Mouse (Mus musculus): ENCODE results near the gene Fbrs. TPM values are rescaled to one million over a fixed set of nuclear protein-coding genes. Genes with fewer than 3 reads are reported as not detected.

The Fbrs gene
- 9.9 and 11.1 TPM in 2 replicates for polyA plus RNA-seq (2015; fragmentation: Nextera tagmentation; extraction: Ambion mirVana)

- H3K36me3 ChIP-seq (ENCODE audit: insufficient read depth, low read length), result peaks cover 37% of the 10 kb centered on the region; the same call in 1 of the 2 replicates
Observed at GRCm38 (mm10) chr7:127478635-127479317, at the start of gene Fbrs. TSS of gene Fbrs (plus strand) at chr7:127479199.

DNA sequence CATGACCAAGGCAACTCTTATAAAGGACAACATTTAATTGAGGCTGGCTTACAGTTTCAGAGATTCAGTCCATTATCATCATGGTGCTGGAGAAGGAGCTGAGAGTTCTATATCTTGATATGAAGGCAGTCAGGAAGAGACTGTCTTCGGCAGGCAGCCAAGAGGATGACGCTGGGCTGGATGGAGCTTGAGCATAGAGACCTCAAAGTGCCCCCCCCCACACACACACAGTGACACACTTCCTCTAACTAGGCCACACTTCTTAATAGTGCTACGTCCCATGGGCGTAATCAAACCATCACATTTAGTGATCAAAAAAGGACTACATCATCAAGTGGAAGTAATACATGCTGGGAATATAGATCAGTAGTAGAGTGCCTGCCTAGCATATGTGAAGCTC lies 43.8 kb upstream of the Fbrs start:
- WGBS, result 86% methylated on average over 4 of the region's 4 CpGs
- no peak for DNase-seq (ENCODE audit: low spot score)

More at GRCm38 (mm10) chr7:127478635-127479317, at the start of gene Fbrs:
- Histone ChIP-seq H3K27ac (ENCODE audit: low read length) (peak within 1 kb of the TSS; percentile 97), H3K27me3 (replicated peaks; ENCODE audit: insufficient read depth, low read length) (no peaks in the 10 kb centered on the region), H3K4me2 (replicated peaks; ENCODE audit: low read depth, low read length) (peak within 1 kb of the TSS; percentile 97), H3K4me3 (ENCODE audit: low read depth, low read length) (peak within 1 kb of the TSS; percentile 97), H3K9ac (replicated peaks; ENCODE audit: low read depth) (peak within 1 kb of the TSS; percentile 94), H3K4me1 (ENCODE audit: insufficient read depth, low read depth, low read length) (peaks cover 21% of the 10 kb centered on the region; the same call in 1 of the 2 replicates), H3K9me3 (ENCODE audit: low read length) (no peaks in the 10 kb centered on the region)
- 0 out of 2 replicates have a peak, but pooled peaks have one; percentile 12 for TF ChIP-seq CTCF (IDR thresholded peaks at IDR 0.05)
- TF ChIP-seq EP300 (IDR thresholded peaks at IDR 0.05), result peak; percentile 7; the same call in 1 of the 2 replicates
- ATAC-seq, result peak; percentile 75
- under 1% methylated on average over 44 of the region's 62 CpGs for WGBS
- DNase-seq (ENCODE audit: low spot score), result peak; percentile 99

DNA sequence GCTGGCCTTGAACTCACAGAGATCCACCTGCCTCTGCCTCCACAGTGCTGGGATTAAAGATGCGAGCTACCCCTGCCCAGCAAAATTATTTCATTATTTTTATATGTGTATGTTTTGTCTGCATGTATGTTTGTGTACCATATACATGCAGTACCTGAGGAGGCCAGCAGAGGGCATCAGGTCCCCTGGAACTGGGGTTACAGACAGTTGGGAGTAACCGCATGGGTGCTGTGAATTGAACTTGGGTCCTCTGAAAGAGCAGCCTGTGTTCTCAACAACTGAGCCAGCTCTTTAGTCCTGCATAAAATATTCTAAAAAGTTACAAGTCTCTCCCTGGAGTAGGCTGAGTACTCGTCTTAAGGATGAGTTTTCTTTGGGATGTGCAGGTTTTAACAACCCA lies 41.3 kb upstream of the Fbrs start:
- Histone ChIP-seq H3K4me1 (ENCODE audit: insufficient read depth, low read depth, low read length) (no peaks in the 10 kb centered on the region), H3K9ac (replicated peaks; ENCODE audit: low read depth) (no peak overlapping the region), H3K4me2 (replicated peaks; ENCODE audit: low read depth, low read length) (no peak overlapping the region), H3K27ac (ENCODE audit: low read length) (no peak overlapping the region), H3K4me3 (ENCODE audit: low read depth, low read length) (no peak overlapping the region), H3K9me3 (ENCODE audit: low read length) (no peaks in the 10 kb centered on the region), H3K27me3 (replicated peaks; ENCODE audit: insufficient read depth, low read length) (no peaks in the 10 kb centered on the region), H3K36me3 (ENCODE audit: insufficient read depth, low read length) (0 out of 2 replicates have a peak, but pooled peaks cover 4% of the 10 kb centered on the region)
- TF ChIP-seq EP300 (IDR thresholded peaks at IDR 0.05) (no peak), CTCF (IDR thresholded peaks at IDR 0.05) (peak; percentile 57)
- DNase-seq (ENCODE audit: low spot score), result no peak
- ATAC-seq, result no peak
- 77% methylated on average over 3 of the region's 3 CpGs for WGBS

More for the DNA sequence above, 43.8 kb upstream of the Fbrs start:
- H3K9me3 ChIP-seq (ENCODE audit: low read length), result no peaks in the 10 kb centered on the region
- no peaks in the 10 kb centered on the region for H3K4me1 ChIP-seq (ENCODE audit: insufficient read depth, low read depth, low read length)
- H3K27ac ChIP-seq (ENCODE audit: low read length), result no peak overlapping the region
- H3K36me3 ChIP-seq (ENCODE audit: insufficient read depth, low read length), result no peaks in the 10 kb centered on the region
- H3K4me2 ChIP-seq (replicated peaks; ENCODE audit: low read depth, low read length), result no peak overlapping the region
- H3K4me3 ChIP-seq (ENCODE audit: low read depth, low read length), result no peak overlapping the region
- no peak for TF ChIP-seq CTCF (IDR thresholded peaks at IDR 0.05)
- no peak for TF ChIP-seq EP300 (IDR thresholded peaks at IDR 0.05)
- no peak for ATAC-seq
- no peaks in the 10 kb centered on the region for H3K27me3 ChIP-seq (replicated peaks; ENCODE audit: insufficient read depth, low read length)
- H3K9ac ChIP-seq (replicated peaks; ENCODE audit: low read depth), result no peak overlapping the region

DNA sequence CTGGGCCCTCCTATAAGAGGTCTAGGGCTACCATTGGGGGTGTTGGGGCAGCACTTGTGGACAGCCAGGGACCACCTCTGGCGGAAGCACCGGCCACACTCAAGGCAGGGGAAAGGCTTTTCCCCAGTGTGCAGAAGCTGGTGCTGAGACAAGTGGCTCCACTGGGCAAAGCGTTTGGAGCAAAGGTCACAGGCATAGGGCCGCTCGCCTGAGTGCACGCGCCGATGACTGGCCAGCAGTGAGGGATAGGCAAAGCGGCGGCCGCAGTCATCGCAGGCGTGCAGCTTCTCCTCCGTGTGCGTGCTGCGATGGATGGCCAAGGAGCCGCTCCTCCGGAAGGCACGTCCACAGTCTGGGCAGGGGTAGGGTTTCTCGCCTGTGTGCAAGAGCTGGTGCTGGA lies 35.0 kb upstream of the Fbrs start:
- H3K4me3 ChIP-seq (ENCODE audit: low read depth, low read length), result no peak overlapping the region
- WGBS, result 93% methylated on average over 20 of the region's 20 CpGs
- no peaks in the 10 kb centered on the region for H3K9me3 ChIP-seq (ENCODE audit: low read length)
- 0 out of 2 replicates have a peak, but pooled peaks cover 10% of the 10 kb centered on the region for H3K36me3 ChIP-seq (ENCODE audit: insufficient read depth, low read length)
- H3K4me1 ChIP-seq (ENCODE audit: insufficient read depth, low read depth, low read length), result peaks cover 4% of the 10 kb centered on the region; the same call in 1 of the 2 replicates
- H3K9ac ChIP-seq (replicated peaks; ENCODE audit: low read depth), result no peak overlapping the region
- no peaks in the 10 kb centered on the region for H3K27me3 ChIP-seq (replicated peaks; ENCODE audit: insufficient read depth, low read length)
- TF ChIP-seq CTCF (IDR thresholded peaks at IDR 0.05) (no peak), EP300 (IDR thresholded peaks at IDR 0.05) (no peak)
- no peak overlapping the region for H3K27ac ChIP-seq (ENCODE audit: low read length)
- no peak for ATAC-seq
- no peak for DNase-seq (ENCODE audit: low spot score)
- H3K4me2 ChIP-seq (replicated peaks; ENCODE audit: low read depth, low read length), result no peak overlapping the region

DNA sequence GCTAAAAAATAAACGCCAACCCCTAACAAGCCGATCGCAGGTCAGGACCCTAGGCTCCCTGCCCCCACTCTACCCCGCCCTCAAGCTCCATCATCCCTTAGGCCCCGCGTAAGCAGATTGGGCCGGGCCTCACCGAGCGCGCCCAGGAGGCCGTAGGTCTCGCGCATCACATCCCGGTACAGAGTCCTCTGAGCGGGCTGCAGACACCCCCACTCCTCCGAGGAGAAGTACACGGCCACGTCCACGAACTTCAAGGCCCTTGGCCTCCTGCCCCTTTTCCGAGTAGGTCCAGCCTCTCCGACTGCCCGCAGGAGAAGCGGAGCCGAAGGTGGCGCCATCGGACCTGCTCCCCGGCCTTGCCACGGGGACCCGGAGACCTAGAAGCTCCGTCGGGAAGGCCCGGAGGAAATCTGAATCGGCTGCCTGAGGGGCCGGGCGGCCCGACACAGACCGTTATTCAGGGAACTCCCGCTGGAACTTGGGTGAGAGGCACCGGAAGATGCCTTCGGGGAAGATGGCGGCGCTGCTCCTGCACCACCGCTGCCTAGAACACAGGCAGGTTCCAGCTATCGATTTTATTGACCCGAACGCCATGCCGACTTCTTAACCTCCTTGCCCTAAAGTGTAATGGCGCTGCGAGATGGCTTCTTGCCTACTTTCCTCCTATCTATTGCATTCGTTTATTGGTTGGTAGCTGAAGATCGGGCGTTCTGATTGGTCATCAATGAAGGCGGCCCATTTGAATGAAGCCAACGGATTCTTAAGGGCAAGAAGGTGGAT lies 30.3 kb upstream of the Fbrs start, which contains the start of gene Zfp689:
Zfp689 (minus strand) TSS at position 638 of the 780 bp plus-strand sequence.
- 3% methylated on average over 52 of the region's 54 CpGs for WGBS

GRCm38 (mm10) chr7:127449966-127450365 lies 29.0 kb upstream of the Fbrs start:
- Histone ChIP-seq H3K4me2 (replicated peaks; ENCODE audit: low read depth, low read length) (0 out of 2 replicates have a peak overlapping the region, but pooled peaks have one; percentile 81), H3K4me1 (ENCODE audit: insufficient read depth, low read depth, low read length) (peaks cover 9% of the 10 kb centered on the region; the same call in 1 of the 2 replicates), H3K27me3 (replicated peaks; ENCODE audit: insufficient read depth, low read length) (no peaks in the 10 kb centered on the region), H3K4me3 (ENCODE audit: low read depth, low read length) (no peak overlapping the region), H3K9ac (replicated peaks; ENCODE audit: low read depth) (no peak overlapping the region), H3K27ac (ENCODE audit: low read length) (no peak overlapping the region), H3K9me3 (ENCODE audit: low read length) (no peaks in the 10 kb centered on the region), H3K36me3 (ENCODE audit: insufficient read depth, low read length) (no peaks in the 10 kb centered on the region)
- WGBS, result 76% methylated on average over 7 of the region's 7 CpGs
- no peak for ATAC-seq
- no peak for TF ChIP-seq EP300 (IDR thresholded peaks at IDR 0.05)
- no peak for TF ChIP-seq CTCF (IDR thresholded peaks at IDR 0.05)
- no peak for DNase-seq (ENCODE audit: low spot score)

More for the DNA sequence above, 30.3 kb upstream of the Fbrs start, which contains the start of gene Zfp689:
- peak within 1 kb of the TSS; percentile 81 for H3K4me2 ChIP-seq (replicated peaks; ENCODE audit: low read depth, low read length)
- H3K36me3 ChIP-seq (ENCODE audit: insufficient read depth, low read length), result 0 out of 2 replicates have a peak, but pooled peaks cover 4% of the 10 kb centered on the region
- H3K27me3 ChIP-seq (replicated peaks; ENCODE audit: insufficient read depth, low read length), result no peaks in the 10 kb centered on the region
- peak; percentile 97 for ATAC-seq
- H3K27ac ChIP-seq (ENCODE audit: low read length), result peak within 1 kb of the TSS; percentile 92
- H3K9me3 ChIP-seq (ENCODE audit: low read length), result no peaks in the 10 kb centered on the region
- peak within 1 kb of the TSS; percentile 78 for H3K9ac ChIP-seq (replicated peaks; ENCODE audit: low read depth)
- TF ChIP-seq EP300 (IDR thresholded peaks at IDR 0.05), result peak; percentile 91
- peak; percentile 33; the same call in 1 of the 2 replicates for TF ChIP-seq CTCF (IDR thresholded peaks at IDR 0.05)
- peak within 1 kb of the TSS; percentile 88 for H3K4me3 ChIP-seq (ENCODE audit: low read depth, low read length)
- H3K4me1 ChIP-seq (ENCODE audit: insufficient read depth, low read depth, low read length), result peaks cover 9% of the 10 kb centered on the region; the same call in 1 of the 2 replicates
- DNase-seq (ENCODE audit: low spot score), result peak; percentile 97

All from lung, postnatal 0 days (tissue).